Mouse (Mus musculus) liver, embryonic 14.5 days (tissue): Measurements from ENCODE around the gene Ntn5.

ENCODE experiments used
- CTCF ChIP-seq: IDR thresholded peaks from 2 replicates; pipeline ENCODE4 v1.5.1; 2016; ENCODE audit warnings: antibody characterized with exemption, low read depth, control low read depth
- EP300 ChIP-seq: IDR thresholded peaks from 2 replicates; pipeline ENCODE4 v1.6.1; 2016; ENCODE audit warnings: antibody characterized with exemption, low read depth

DNA sequence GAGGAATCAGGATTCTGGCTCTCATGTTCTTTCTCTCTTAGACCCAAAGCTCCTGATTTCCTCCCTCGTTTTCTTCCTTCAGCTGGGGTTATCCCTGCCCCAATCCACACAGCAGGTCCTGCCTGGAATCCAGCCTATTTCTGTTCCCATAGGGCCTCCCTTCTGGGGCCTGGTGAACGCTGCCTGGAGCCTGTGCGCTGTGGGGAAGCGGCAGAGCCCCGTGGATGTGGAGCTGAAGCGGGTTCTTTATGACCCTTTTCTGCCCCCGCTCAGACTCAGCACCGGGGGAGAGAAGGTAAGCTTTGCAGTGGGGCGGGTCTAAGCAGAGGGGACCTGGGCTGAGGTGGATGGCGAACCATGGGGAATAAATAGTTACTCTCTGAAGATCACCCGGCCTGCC is 17.2 kb downstream of the Ntn5 start:
- no peak for TF ChIP-seq EP300
- TF ChIP-seq CTCF, result no peak
